Mouse (Mus musculus): Measurements from ENCODE around the gene Pax6.

DNA sequence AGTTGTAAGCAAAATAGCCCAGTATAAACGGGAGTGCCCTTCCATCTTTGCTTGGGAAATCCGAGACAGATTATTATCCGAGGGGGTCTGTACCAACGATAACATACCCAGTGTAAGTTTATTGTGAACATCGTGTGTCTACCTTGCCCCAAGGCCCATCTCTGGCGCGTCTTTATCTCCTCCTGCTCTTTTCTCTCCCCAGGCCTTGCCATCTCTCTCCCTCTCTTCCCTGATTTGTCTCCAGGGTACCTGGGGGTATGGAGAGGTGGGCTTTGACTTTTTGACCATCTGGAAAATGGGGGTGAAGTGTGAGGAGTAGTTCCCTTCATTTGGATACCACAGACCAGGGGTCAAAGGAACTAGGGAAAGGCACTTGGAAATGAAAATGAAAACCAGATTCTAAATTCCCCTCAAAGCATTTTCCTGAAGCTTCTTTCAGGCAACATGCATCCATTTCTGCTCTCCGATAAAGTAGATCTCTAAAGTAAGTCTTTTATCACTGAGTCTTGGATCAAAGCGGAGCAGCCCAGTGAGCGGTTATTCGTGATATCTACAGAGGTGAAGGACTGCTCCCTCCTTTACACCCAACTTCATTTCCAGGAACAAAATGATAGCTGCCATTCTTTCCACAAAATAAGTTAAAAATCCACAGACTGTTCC is 16.4 kb downstream of the Pax6 start:
- TF ChIP-seq POLR2A (IDR thresholded peaks at IDR 0.05; ENCODE audit: borderline replicate concordance, extremely low read depth, insufficient read depth, insufficient read length, poor library complexity, severe bottlenecking), result no peak
- no peak for TF ChIP-seq CTCF (IDR thresholded peaks at IDR 0.05; ENCODE audit: borderline replicate concordance, extremely low read depth, insufficient read depth, insufficient read length)

All from brain, embryonic 14.5 days (tissue).